In the genomic region with DNA sequence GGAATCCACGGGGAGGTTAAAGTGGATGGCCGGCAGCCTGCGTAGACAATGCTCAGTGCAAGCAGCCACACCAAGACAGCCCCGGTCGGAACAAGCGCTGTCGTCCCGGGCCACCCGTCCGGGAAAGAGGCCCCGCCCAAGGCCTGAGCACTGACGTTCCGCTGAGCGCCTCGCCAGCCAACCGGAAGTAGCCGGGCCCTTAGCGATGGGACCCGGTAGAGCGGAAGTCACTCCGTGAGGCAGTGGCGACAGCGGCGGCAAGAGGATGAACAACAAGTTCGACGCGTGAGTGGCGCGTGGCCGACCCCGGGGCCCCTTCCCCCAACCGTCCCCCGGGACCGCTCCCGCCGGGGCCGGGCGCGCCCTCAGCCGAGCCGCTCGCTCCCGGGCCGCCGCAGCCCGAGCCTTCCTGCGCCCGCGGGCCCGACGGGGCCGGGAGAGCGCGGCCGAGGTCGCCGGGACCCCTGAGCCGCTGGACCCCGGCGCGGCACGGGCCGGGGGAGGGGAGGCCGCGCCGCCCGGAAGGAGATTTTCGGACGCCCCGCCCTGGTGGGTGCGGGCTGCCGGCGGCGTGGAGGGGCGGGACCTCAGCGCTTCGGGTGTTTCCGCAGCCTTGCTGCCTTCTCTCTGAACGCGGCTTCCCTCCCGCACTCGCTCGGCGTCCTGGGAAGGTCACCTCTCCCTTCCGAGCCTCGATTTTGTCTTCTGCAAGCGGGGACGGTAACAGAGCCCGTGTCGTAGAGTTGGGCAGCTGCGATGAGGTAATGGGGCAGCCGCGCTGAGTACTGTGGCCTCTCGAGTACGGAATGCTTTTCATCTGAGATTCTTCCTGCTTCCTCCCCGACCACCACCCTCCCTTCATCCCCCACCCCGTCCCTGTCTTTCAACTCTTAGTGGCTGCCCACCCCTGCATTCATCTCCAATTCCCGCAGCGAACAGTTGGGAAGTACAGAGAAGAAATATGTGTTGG, we compare ENCODE assay signal across 8 mouse cellular contexts. TPM values are rescaled to one million over a fixed set of nuclear protein-coding genes. Genes with fewer than 3 reads are reported as not detected.
DNase-seq lines count a peak whose midpoint lies in the region; ATAC-seq and TF ChIP-seq lines count a peak whose summit lies in the region.

Eif4e2 (plus strand) TSS at position 180 of the 970 bp plus-strand sequence.

- H3K4me3 ChIP-seq in ES-Bruce4 (ENCODE audit: low read depth, low read length) = peak within 1 kb of the TSS; percentile 98
- peak within 1 kb of the TSS; percentile 85 for H3K4me3 ChIP-seq in forebrain, embryonic 13.5 days
- H3K4me3 ChIP-seq in liver, postnatal 0 days (ENCODE audit: low read depth, low read length) = peak within 1 kb of the TSS; percentile 68
- peak within 1 kb of the TSS; percentile 73 for H3K4me3 ChIP-seq in neural tube, embryonic 14.5 days (ENCODE audit: low read depth, low read length)

- ATAC-seq in cerebellum, adult (ENCODE audit: insufficient number of reproducible peaks, low FRiP score, low TSS enrichment) = peak; percentile 93
- ATAC-seq in forebrain, embryonic 13.5 days = peak; percentile 98
- ATAC-seq in liver, postnatal 0 days = peak; percentile 96
- ATAC-seq in neural tube, embryonic 14.5 days (ENCODE audit: low read depth) = peak; percentile 99

- no peaks in the 10 kb centered on the region for H3K27me3 ChIP-seq in ES-Bruce4 (ENCODE audit: control insufficient read depth, insufficient read depth, low read length, poor library complexity, severe bottlenecking)
- H3K27me3 ChIP-seq in forebrain, embryonic 13.5 days = 0 out of 2 replicates have a peak, but pooled peaks cover 4% of the 10 kb centered on the region
- H3K27me3 ChIP-seq in liver, postnatal 0 days (ENCODE audit: insufficient read depth, low read length) = no peaks in the 10 kb centered on the region
- no peaks in the 10 kb centered on the region for H3K27me3 ChIP-seq in neural tube, embryonic 14.5 days (ENCODE audit: control insufficient read depth, insufficient read depth, low read length)

- TF ChIP-seq EP300 in ES-Bruce4 (IDR thresholded peaks at IDR 0.05; ENCODE audit: insufficient read depth, low read depth, low read length) = 0 out of 2 replicates have a peak, but pooled peaks have one; percentile 41
- TF ChIP-seq EP300 in liver, postnatal 0 days (IDR thresholded peaks at IDR 0.05; ENCODE audit: low read depth) = peak; percentile 10; the same call in 1 of the 2 replicates

- peak; percentile 97 for DNase-seq in heart, postnatal 10 days
- peak; percentile 82 for DNase-seq in large intestine, adult 2 months (ENCODE audit: low read depth, low spot score)
- peak; percentile 96 for DNase-seq in liver, postnatal 0 days
- peak; percentile 95 for DNase-seq in testis, postnatal 10 days (ENCODE audit: low spot score)

- intact Hi-C loops in heart, postnatal 10 days (cut with DNase I) = loop anchor here (10.0 kb wide), 1 partner anchor 541 kb away; the partner anchor contains the start of gene Atg16l1

- under 1% methylated on average over 85 of the region's 99 CpGs for WGBS in forebrain, embryonic 13.5 days
- 1% methylated on average over 99 of the region's 99 CpGs for WGBS in large intestine, adult 2 months
- under 1% methylated on average over 72 of the region's 99 CpGs for WGBS in liver, postnatal 0 days (ENCODE audit: insufficient replicate concordance)
- 1% methylated on average over 69 of the region's 99 CpGs for WGBS in neural tube, embryonic 14.5 days

- peak within 1 kb of the TSS; percentile 77 for H3K4me2 ChIP-seq in forebrain, embryonic 13.5 days
- H3K4me2 ChIP-seq in liver, postnatal 0 days (ENCODE audit: low read depth, low read length) = peak within 1 kb of the TSS; percentile 83
- peak within 1 kb of the TSS; percentile 77 for H3K4me2 ChIP-seq in neural tube, embryonic 14.5 days (ENCODE audit: low read depth, low read length)

- TF ChIP-seq POLR2A in ES-Bruce4 (IDR thresholded peaks at IDR 0.05; ENCODE audit: insufficient read depth, low read length) = peak; percentile 69

- peak within 1 kb of the TSS; percentile 73 for H3K27ac ChIP-seq in ES-Bruce4 (ENCODE audit: insufficient read depth, low read length)
- peak within 1 kb of the TSS; percentile 96 for H3K27ac ChIP-seq in forebrain, embryonic 13.5 days
- H3K27ac ChIP-seq in liver, postnatal 0 days (ENCODE audit: low read depth) = peak within 1 kb of the TSS; percentile 100
- peak within 1 kb of the TSS; percentile 98 for H3K27ac ChIP-seq in neural tube, embryonic 14.5 days (ENCODE audit: low read depth, low read length)

- no peak for TF ChIP-seq CTCF in ES-Bruce4 (IDR thresholded peaks at IDR 0.05; ENCODE audit: low read depth, low read length)
- no peak for TF ChIP-seq CTCF in liver, postnatal 0 days (IDR thresholded peaks at IDR 0.05; ENCODE audit: low read depth)

- peaks cover 7% of the 10 kb centered on the region for H3K36me3 ChIP-seq in ES-Bruce4 (ENCODE audit: control insufficient read depth, insufficient read depth, low read length, poor library complexity, severe bottlenecking)
- H3K36me3 ChIP-seq in forebrain, embryonic 13.5 days (ENCODE audit: poor library complexity, severe bottlenecking) = 0 out of 2 replicates have a peak, but pooled peaks cover 3% of the 10 kb centered on the region
- peaks cover 7% of the 10 kb centered on the region; the same call in 1 of the 2 replicates for H3K36me3 ChIP-seq in liver, postnatal 0 days (replicated peaks; ENCODE audit: insufficient read depth, low read length)
- H3K36me3 ChIP-seq in neural tube, embryonic 14.5 days (ENCODE audit: control insufficient read depth, insufficient read depth, low read length) = no peaks in the 10 kb centered on the region

- H3K9me3 ChIP-seq in ES-Bruce4 (replicated peaks; ENCODE audit: control insufficient read depth, insufficient read depth, low read length, poor library complexity, severe bottlenecking) = no peaks in the 10 kb centered on the region
- H3K9me3 ChIP-seq in forebrain, embryonic 13.5 days (replicated peaks) = no peaks in the 10 kb centered on the region
- H3K9me3 ChIP-seq in liver, postnatal 0 days (ENCODE audit: low read length) = no peaks in the 10 kb centered on the region
- H3K9me3 ChIP-seq in neural tube, embryonic 14.5 days (ENCODE audit: control insufficient read depth, low read length) = no peaks in the 10 kb centered on the region

- H3K4me1 ChIP-seq in ES-Bruce4 (ENCODE audit: control insufficient read depth, insufficient read depth, low read length) = no peaks in the 10 kb centered on the region
- peaks cover 36% of the 10 kb centered on the region for H3K4me1 ChIP-seq in forebrain, embryonic 13.5 days
- peaks cover 36% of the 10 kb centered on the region for H3K4me1 ChIP-seq in liver, postnatal 0 days (ENCODE audit: insufficient read depth)
- H3K4me1 ChIP-seq in neural tube, embryonic 14.5 days (ENCODE audit: control insufficient read depth, insufficient read depth, low read length) = peaks cover 23% of the 10 kb centered on the region

- peak within 1 kb of the TSS; percentile 88 for H3K9ac ChIP-seq in ES-Bruce4 (ENCODE audit: low read depth, poor library complexity, severe bottlenecking)
- H3K9ac ChIP-seq in forebrain, embryonic 13.5 days = peak within 1 kb of the TSS; percentile 91
- H3K9ac ChIP-seq in liver, postnatal 0 days (replicated peaks) = peak within 1 kb of the TSS; percentile 93
- H3K9ac ChIP-seq in neural tube, embryonic 14.5 days (replicated peaks; ENCODE audit: low read depth, low read length) = peak within 1 kb of the TSS; percentile 94

RNA-seq across cellular contexts. Expression of gene Eif4e2, which starts in this region (rescaled TPM):
- polyA plus RNA-seq in ES-Bruce4 (2011; ENCODE audit: insufficient read depth, insufficient read length, low read depth, missing spikeins) = 191 and 201 TPM in 2 replicates
- polyA plus RNA-seq in forebrain, embryonic 13.5 days (2015; fragmentation: Nextera tagmentation; extraction: Ambion mirVana) = 103 and 108 TPM in 2 replicates
- 10 to 100 TPM; 63.7 to 66.8 TPM for total RNA-seq in heart, postnatal 10 days (2021)
- polyA plus RNA-seq in large intestine, adult 2 months (2012; rRNA removed) = 43.3 and 45.7 TPM in 2 replicates
- polyA plus RNA-seq in liver, postnatal 0 days (2015; fragmentation: Nextera tagmentation; extraction: Ambion mirVana) = 84.7 and 91.7 TPM in 2 replicates
- polyA plus RNA-seq in neural tube, embryonic 14.5 days (2014; fragmentation: Nextera tagmentation; extraction: Ambion mirVana) = 68.7 and 90.7 TPM in 2 replicates

Comparison
In these comparisons a context has a peak if more than half of its experiments do, and no peak if none do; other contexts are left out.
1. Peak in every context shown above with its lines: DNase-seq, ATAC-seq, H3K4me3 ChIP-seq and H3K27ac ChIP-seq.